29 mouse cellular contexts compared by ENCODE assay signal in the genomic region with DNA sequence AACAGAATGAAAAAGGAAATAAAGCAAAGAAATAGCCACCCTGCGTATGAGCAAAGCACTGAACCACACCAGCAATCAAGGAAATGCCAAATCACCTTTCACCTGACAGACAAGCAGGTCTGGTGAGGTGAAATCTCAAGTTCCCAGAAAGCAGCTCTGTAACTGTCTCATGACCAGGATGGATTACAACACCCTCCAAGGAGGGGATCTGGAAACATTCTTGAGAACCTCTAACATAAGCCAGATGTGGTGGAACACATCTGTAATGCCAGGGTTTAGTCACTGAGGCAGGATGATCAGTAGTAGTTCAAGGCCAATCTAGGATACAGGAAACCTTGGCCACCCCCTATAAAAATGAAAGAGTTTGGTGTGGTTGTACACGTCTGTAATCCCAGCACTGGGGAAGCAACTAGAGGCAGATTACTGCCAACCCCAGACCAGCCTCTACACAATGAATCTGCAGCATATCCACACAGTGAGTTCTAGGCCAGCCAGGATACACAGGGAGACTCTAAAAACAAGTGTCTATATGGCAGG. TPM values are rescaled to one million over a fixed set of nuclear protein-coding genes. Genes with fewer than 3 reads are reported as not detected.
DNase-seq lines count a peak whose midpoint lies in the region; ATAC-seq lines count a peak whose summit lies in the region.
"Had no signal": no experiment of that assay in that cellular context is flagged by ENCODE, and none has a peak within 500 bp of the region (broad histone marks: within the 10 kb centered on the region; RNA-seq: fewer than 3 reads in every experiment).

No protein-coding gene starts in this region.

- no peaks in the 10 kb centered on the region for H3K9me3 ChIP-seq in limb, embryonic 12.5 days
- no peaks in the 10 kb centered on the region for H3K9me3 ChIP-seq in limb, embryonic 10.5 days (replicated peaks)
- H3K9me3 ChIP-seq in embryonic facial prominence, embryonic 15.5 days (replicated peaks) = no peaks in the 10 kb centered on the region
- H3K9me3 ChIP-seq: embryonic facial prominence, embryonic 13.5 days; forebrain, embryonic 12.5 days; G1E; hindbrain, embryonic 12.5 days had no signal

- no peaks in the 10 kb centered on the region for H3K27me3 ChIP-seq in limb, embryonic 12.5 days
- H3K27me3 ChIP-seq in limb, embryonic 10.5 days (ENCODE audit: low read depth, poor library complexity, severe bottlenecking) = no peaks in the 10 kb centered on the region
- H3K27me3 ChIP-seq in embryonic facial prominence, embryonic 15.5 days = no peaks in the 10 kb centered on the region
- H3K27me3 ChIP-seq: embryonic facial prominence, embryonic 13.5 days; forebrain, embryonic 12.5 days; hindbrain, embryonic 12.5 days had no signal

- WGBS in limb, embryonic 12.5 days = 46% methylated on average over 2 of the region's 2 CpGs
- 48% methylated on average over 2 of the region's 2 CpGs for WGBS in limb, embryonic 10.5 days
- WGBS in embryonic facial prominence, embryonic 15.5 days = 44% methylated on average over 2 of the region's 2 CpGs

- no peak overlapping the region for H3K4me2 ChIP-seq in limb, embryonic 12.5 days
- no peak overlapping the region for H3K4me2 ChIP-seq in embryonic facial prominence, embryonic 15.5 days (replicated peaks)
- H3K4me2 ChIP-seq: embryonic facial prominence, embryonic 13.5 days; forebrain, embryonic 12.5 days; hindbrain, embryonic 12.5 days had no signal

- no peak for DNase-seq in limb, embryonic 10.5 days (ENCODE audit: low spot score)
- DNase-seq in 3T3-L1 (ENCODE audit: low read depth, low spot score) = peak; percentile 84
- peak; percentile 84 for DNase-seq in NIH3T3 (ENCODE audit: low read depth)
- no peak for DNase-seq in right cerebral cortex, postnatal 25 days
- no peak for DNase-seq in T-cell, adult 2 months (ENCODE audit: low spot score)
- no peak for DNase-seq in lung, postnatal 4 days
- DNase-seq: adrenal gland, adult 2 months; adrenal gland, postnatal 25 days; B cell, adult 2 months; cerebellum, adult 11 months; cerebellum, adult 8-10 months; cerebellum, postnatal 14 days; embryo, embryonic 11 days; gastrocnemius, postnatal 25 days; heart, adult 11 months; heart, postnatal 10 days; heart, postnatal 4 days had no signal

- 0 out of 2 replicates have a peak overlapping the region, but pooled peaks have one; percentile 9 for H3K27ac ChIP-seq in limb, embryonic 12.5 days
- no peak overlapping the region for H3K27ac ChIP-seq in limb, embryonic 10.5 days
- peak overlapping the region; percentile 28 for H3K27ac ChIP-seq in embryonic facial prominence, embryonic 15.5 days (replicated peaks)
- H3K27ac ChIP-seq: embryonic facial prominence, embryonic 13.5 days; forebrain, embryonic 12.5 days; hindbrain, embryonic 12.5 days had no signal

- no peaks in the 10 kb centered on the region; the same call in 1 of the 2 replicates for H3K36me3 ChIP-seq in limb, embryonic 12.5 days
- peaks cover 11% of the 10 kb centered on the region for H3K36me3 ChIP-seq in limb, embryonic 10.5 days
- no peaks in the 10 kb centered on the region; the same call in 1 of the 2 replicates for H3K36me3 ChIP-seq in embryonic facial prominence, embryonic 15.5 days
- H3K36me3 ChIP-seq: embryonic facial prominence, embryonic 13.5 days; forebrain, embryonic 12.5 days; hindbrain, embryonic 12.5 days had no signal

- peaks cover 37% of the 10 kb centered on the region for H3K4me1 ChIP-seq in limb, embryonic 12.5 days (replicated peaks)
- H3K4me1 ChIP-seq in limb, embryonic 10.5 days = peaks cover 12% of the 10 kb centered on the region; the same call in 1 of the 2 replicates
- H3K4me1 ChIP-seq in embryonic facial prominence, embryonic 15.5 days = peaks cover 22% of the 10 kb centered on the region

- ATAC-seq in limb, embryonic 12.5 days (ENCODE audit: insufficient number of reproducible peaks, insufficient read depth, low FRiP score, low TSS enrichment, low read depth) = no peak
- ATAC-seq in embryonic facial prominence, embryonic 15.5 days (ENCODE audit: insufficient number of reproducible peaks, low FRiP score, low TSS enrichment, low read depth) = no peak
- ATAC-seq: activated CD4-positive, CD25-positive, alpha-beta regulatory T cell, adult 4 months; CD4-positive, CD25-positive, alpha-beta regulatory T cell, adult 4 months; forebrain, embryonic 16.5 days; hindbrain, embryonic 16.5 days; inflammation-experienced regulatory T-cells, adult 6 months; intestine, postnatal 0 days had no signal

- no peak overlapping the region for H3K4me3 ChIP-seq in limb, embryonic 12.5 days (replicated peaks)
- H3K4me3 ChIP-seq in limb, embryonic 10.5 days = no peak overlapping the region
- H3K4me3 ChIP-seq in embryonic facial prominence, embryonic 15.5 days (replicated peaks) = no peak overlapping the region
- H3K4me3 ChIP-seq: embryonic facial prominence, embryonic 13.5 days; forebrain, embryonic 12.5 days; hindbrain, embryonic 12.5 days had no signal

- H3K9ac ChIP-seq in limb, embryonic 12.5 days (replicated peaks) = no peak overlapping the region; the same call in 1 of the 2 replicates
- H3K9ac ChIP-seq in embryonic facial prominence, embryonic 15.5 days = no peak overlapping the region
- H3K9ac ChIP-seq: forebrain, embryonic 12.5 days; hindbrain, embryonic 12.5 days had no signal

RNA-seq across cellular contexts. Expression of a gene that starts 12.8 kb away (rescaled TPM):
- 18.2 and 18.6 TPM in 2 replicates for polyA plus RNA-seq in limb, embryonic 12.5 days (2016; fragmentation: Nextera tagmentation; extraction: Ambion mirVana)
- 15.3 and 17.6 TPM in 2 replicates for polyA plus RNA-seq in limb, embryonic 10.5 days (2016; fragmentation: Nextera tagmentation; extraction: Ambion mirVana)
- polyA plus RNA-seq in embryonic facial prominence, embryonic 15.5 days (2015; fragmentation: Nextera tagmentation; extraction: Ambion mirVana) = 18.2 and 20.6 TPM in 2 replicates

RNA-seq across cellular contexts. Expression of a gene that starts 30.3 kb away (rescaled TPM):
- polyA plus RNA-seq in limb, embryonic 12.5 days (2016; fragmentation: Nextera tagmentation; extraction: Ambion mirVana) = 364 and 379 TPM in 2 replicates
- 425 and 451 TPM in 2 replicates for polyA plus RNA-seq in limb, embryonic 10.5 days (2016; fragmentation: Nextera tagmentation; extraction: Ambion mirVana)
- 271 and 285 TPM in 2 replicates for polyA plus RNA-seq in embryonic facial prominence, embryonic 15.5 days (2015; fragmentation: Nextera tagmentation; extraction: Ambion mirVana)

RNA-seq across cellular contexts. Expression of a gene that starts 48.6 kb away (rescaled TPM):
- polyA plus RNA-seq in limb, embryonic 12.5 days (2016; fragmentation: Nextera tagmentation; extraction: Ambion mirVana) = 9.3 and 10.3 TPM in 2 replicates
- polyA plus RNA-seq in limb, embryonic 10.5 days (2016; fragmentation: Nextera tagmentation; extraction: Ambion mirVana) = 9.3 and 10.0 TPM in 2 replicates
- 5.1 and 6.2 TPM in 2 replicates for polyA plus RNA-seq in embryonic facial prominence, embryonic 15.5 days (2015; fragmentation: Nextera tagmentation; extraction: Ambion mirVana)

Comparison
In these comparisons a context has a peak if more than half of its experiments do, and no peak if none do; other contexts are left out.
1. DNase-seq: peak in 3T3-L1 (single experiment) and NIH3T3 (single experiment); none in limb, embryonic 10.5 days (single experiment), right cerebral cortex, postnatal 25 days (single experiment), T-cell, adult 2 months (single experiment) and lung, postnatal 4 days (0 of 2).